Mouse (Mus musculus): Measurements from ENCODE around the gene Il11ra1. TPM values are rescaled to one million over a fixed set of nuclear protein-coding genes. Genes with fewer than 3 reads are reported as not detected.

Gene Il11ra1
- total and polyA plus RNA-seq, 3 experiments, result 79.9 to 99.3 (median 88.2) TPM

- no peaks in the 10 kb centered on the region for H3K27me3 ChIP-seq (ENCODE audit: control insufficient read depth, insufficient read depth, low read length)
- H3K27ac ChIP-seq, result no peak overlapping the region
- DNase-seq, result no peak
- no peaks in the 10 kb centered on the region for H3K4me1 ChIP-seq (ENCODE audit: control insufficient read depth, insufficient read depth, low read length)
- no peak overlapping the region for H3K4me3 ChIP-seq
- TF ChIP-seq POLR2A (IDR thresholded peaks at IDR 0.05; ENCODE audit: insufficient read depth, low read depth, low read length) (no peak), CTCF (IDR thresholded peaks at IDR 0.05) (no peak), EP300 (IDR thresholded peaks at IDR 0.05; ENCODE audit: insufficient read depth, low read depth, low read length) (no peak)
- intact Hi-C loops (cut with DNase I), result no loop called here
- WGBS, result 40% methylated on average over 17 of the region's 17 CpGs
- no peak overlapping the region for H3K9ac ChIP-seq (ENCODE audit: low read depth, low read length)
- H3K36me3 ChIP-seq (ENCODE audit: control insufficient read depth, insufficient read depth, low read length), result no peaks in the 10 kb centered on the region
- no peaks in the 10 kb centered on the region for H3K79me2 ChIP-seq (replicated peaks; ENCODE audit: control insufficient read depth, insufficient read depth, low read length)
Measured at GRCm38 (mm10) chr4:41676248-41677005, 23.4 kb upstream of the Il11ra1 start.

- H3K27ac ChIP-seq, result no peak overlapping the region
Measured at GRCm38 (mm10) chr4:41677006-41677629, 22.7 kb upstream of the Il11ra1 start.

GRCm38 (mm10) chr4:41678863-41679262, 20.9 kb upstream of the Il11ra1 start:
- H3K4me1 ChIP-seq (ENCODE audit: control insufficient read depth, insufficient read depth, low read length), result no peaks in the 10 kb centered on the region

More at GRCm38 (mm10) chr4:41677006-41677629, 22.7 kb upstream of the Il11ra1 start:
- intact Hi-C loops (cut with DNase I), result no loop called here
- 50% methylated on average over 12 of the region's 13 CpGs for WGBS
- H3K4me3 ChIP-seq, result no peak overlapping the region
- no peak for DNase-seq
- no peaks in the 10 kb centered on the region for H3K27me3 ChIP-seq (ENCODE audit: control insufficient read depth, insufficient read depth, low read length)
- no peaks in the 10 kb centered on the region for H3K4me1 ChIP-seq (ENCODE audit: control insufficient read depth, insufficient read depth, low read length)
- H3K79me2 ChIP-seq (replicated peaks; ENCODE audit: control insufficient read depth, insufficient read depth, low read length), result no peaks in the 10 kb centered on the region
- no peak overlapping the region for H3K9ac ChIP-seq (ENCODE audit: low read depth, low read length)
- TF ChIP-seq EP300 (IDR thresholded peaks at IDR 0.05; ENCODE audit: insufficient read depth, low read depth, low read length) (no peak), CTCF (IDR thresholded peaks at IDR 0.05) (no peak), POLR2A (IDR thresholded peaks at IDR 0.05; ENCODE audit: insufficient read depth, low read depth, low read length) (no peak)
- H3K36me3 ChIP-seq (ENCODE audit: control insufficient read depth, insufficient read depth, low read length), result no peaks in the 10 kb centered on the region

GRCm38 (mm10) chr4:41679291-41679690, 20.5 kb upstream of the Il11ra1 start:
- Histone ChIP-seq H3K4me3 (no peak overlapping the region), H3K27me3 (ENCODE audit: control insufficient read depth, insufficient read depth, low read length) (no peaks in the 10 kb centered on the region), H3K4me1 (ENCODE audit: control insufficient read depth, insufficient read depth, low read length) (no peaks in the 10 kb centered on the region), H3K27ac (no peak overlapping the region), H3K79me2 (replicated peaks; ENCODE audit: control insufficient read depth, insufficient read depth, low read length) (no peaks in the 10 kb centered on the region), H3K9ac (ENCODE audit: low read depth, low read length) (no peak overlapping the region), H3K36me3 (ENCODE audit: control insufficient read depth, insufficient read depth, low read length) (no peaks in the 10 kb centered on the region)
- TF ChIP-seq CTCF (IDR thresholded peaks at IDR 0.05) (no peak), EP300 (IDR thresholded peaks at IDR 0.05; ENCODE audit: insufficient read depth, low read depth, low read length) (no peak), POLR2A (IDR thresholded peaks at IDR 0.05; ENCODE audit: insufficient read depth, low read depth, low read length) (no peak)
- intact Hi-C loops (cut with DNase I), result no loop called here
- DNase-seq, result no peak
- 78% methylated on average over 1 of the region's 2 CpGs for WGBS

More at GRCm38 (mm10) chr4:41678863-41679262, 20.9 kb upstream of the Il11ra1 start:
- no peak overlapping the region for H3K4me3 ChIP-seq
- H3K27ac ChIP-seq, result no peak overlapping the region
- DNase-seq, result no peak
- H3K36me3 ChIP-seq (ENCODE audit: control insufficient read depth, insufficient read depth, low read length), result no peaks in the 10 kb centered on the region
- H3K79me2 ChIP-seq (replicated peaks; ENCODE audit: control insufficient read depth, insufficient read depth, low read length), result no peaks in the 10 kb centered on the region
- no peak overlapping the region for H3K9ac ChIP-seq (ENCODE audit: low read depth, low read length)
- intact Hi-C loops (cut with DNase I), result no loop called here
- 67% methylated on average over 6 of the region's 6 CpGs for WGBS
- H3K27me3 ChIP-seq (ENCODE audit: control insufficient read depth, insufficient read depth, low read length), result no peaks in the 10 kb centered on the region
- no peak for TF ChIP-seq CTCF (IDR thresholded peaks at IDR 0.05)
- TF ChIP-seq EP300 (IDR thresholded peaks at IDR 0.05; ENCODE audit: insufficient read depth, low read depth, low read length), result no peak
- no peak for TF ChIP-seq POLR2A (IDR thresholded peaks at IDR 0.05; ENCODE audit: insufficient read depth, low read depth, low read length)

- H3K4me1 ChIP-seq (ENCODE audit: control insufficient read depth, insufficient read depth, low read length), result no peaks in the 10 kb centered on the region
- intact Hi-C loops (cut with DNase I), result no loop called here
- DNase-seq, result no peak
- H3K79me2 ChIP-seq (replicated peaks; ENCODE audit: control insufficient read depth, insufficient read depth, low read length), result no peaks in the 10 kb centered on the region
- TF ChIP-seq POLR2A (IDR thresholded peaks at IDR 0.05; ENCODE audit: insufficient read depth, low read depth, low read length) (no peak), EP300 (IDR thresholded peaks at IDR 0.05; ENCODE audit: insufficient read depth, low read depth, low read length) (no peak), CTCF (IDR thresholded peaks at IDR 0.05) (no peak)
- no peak overlapping the region for H3K27ac ChIP-seq
- no peak overlapping the region for H3K9ac ChIP-seq (ENCODE audit: low read depth, low read length)
- H3K36me3 ChIP-seq (ENCODE audit: control insufficient read depth, insufficient read depth, low read length), result no peaks in the 10 kb centered on the region
- H3K27me3 ChIP-seq (ENCODE audit: control insufficient read depth, insufficient read depth, low read length), result no peaks in the 10 kb centered on the region
- 72% methylated on average over 4 of the region's 4 CpGs for WGBS
- no peak overlapping the region for H3K4me3 ChIP-seq
Measured at GRCm38 (mm10) chr4:41681176-41681575, 18.6 kb upstream of the Il11ra1 start.

- no peak for TF ChIP-seq POLR2A (IDR thresholded peaks at IDR 0.05; ENCODE audit: insufficient read depth, low read depth, low read length)
- TF ChIP-seq EP300 (IDR thresholded peaks at IDR 0.05; ENCODE audit: insufficient read depth, low read depth, low read length), result no peak
- no peak for TF ChIP-seq CTCF (IDR thresholded peaks at IDR 0.05)
- no peak overlapping the region for H3K4me3 ChIP-seq
- no peak overlapping the region for H3K27ac ChIP-seq
- no peaks in the 10 kb centered on the region for H3K4me1 ChIP-seq (ENCODE audit: control insufficient read depth, insufficient read depth, low read length)
- no peak overlapping the region for H3K9ac ChIP-seq (ENCODE audit: low read depth, low read length)
- H3K27me3 ChIP-seq (ENCODE audit: control insufficient read depth, insufficient read depth, low read length), result no peaks in the 10 kb centered on the region
- no peak for DNase-seq
- H3K36me3 ChIP-seq (ENCODE audit: control insufficient read depth, insufficient read depth, low read length), result no peaks in the 10 kb centered on the region
- intact Hi-C loops (cut with DNase I), result no loop called here
- H3K79me2 ChIP-seq (replicated peaks; ENCODE audit: control insufficient read depth, insufficient read depth, low read length), result no peaks in the 10 kb centered on the region
- 65% methylated on average over 10 of the region's 10 CpGs for WGBS
Measured at GRCm38 (mm10) chr4:41681947-41682346, 17.8 kb upstream of the Il11ra1 start.

Data from heart, adult 2 months (tissue).